Mouse (Mus musculus) CH12.LX (cell line): ENCODE measurements around the gene Col15a1. TPM values are rescaled to one million over a fixed set of nuclear protein-coding genes. Genes with fewer than 3 reads are reported as not detected.

Source experiments
- DNase-seq: peaks from one replicate; pipeline ENCODE4 v3.0.0-alpha.2; 2013; ENCODE audit errors: extremely low read depth
- H3K27ac ChIP-seq: 2 replicates; pipeline ENCODE4 v1.5.1; 2012; ENCODE audit warnings: low read depth, mild to moderate bottlenecking, control low read depth, moderate library complexity; ENCODE audit not compliant: insufficient read depth
- H3K27me3 ChIP-seq: replicated peaks from 2 replicates; pipeline ENCODE3; 2012; ENCODE audit warnings: inconsistent platforms
- H3K36me3 ChIP-seq, 2 experiments: replicated peaks in 1 of 2; 2 replicates each; pipeline versions ENCODE3 to v1.6.1; 2012; ENCODE audit warnings: inconsistent platforms in 1 of 2, low read length in 1 of 2, mild to moderate bottlenecking in 1 of 2, mixed read lengths in 1 of 2, moderate library complexity in 1 of 2; ENCODE audit not compliant: control insufficient read depth in 1 of 2, insufficient read depth in 1 of 2
- H3K4me1 ChIP-seq, 2 experiments: 2 replicates each; pipeline ENCODE4 v1.6.1; 2012; ENCODE audit warnings: inconsistent platforms in 1 of 2, moderate library complexity in 1 of 2; ENCODE audit not compliant: insufficient read depth in 2 of 2, control insufficient read depth in 1 of 2
- H3K4me2 ChIP-seq: 2 replicates; pipeline ENCODE4 v1.6.1; 2012; ENCODE audit warnings: low read depth, mild to moderate bottlenecking, control low read depth; ENCODE audit not compliant: poor library complexity, insufficient read depth, severe bottlenecking
- H3K4me3 ChIP-seq, 3 experiments: fragments of 150-350 bp in 1 of 3; sonication (generic) in 1 of 3; replicated peaks in 1 of 3; 2 replicates each; pipeline versions ENCODE3 to v1.5.1; 2011 to 2012; ENCODE audit warnings: low read depth in 2 of 3, low read length in 2 of 3, mild to moderate bottlenecking in 2 of 3, moderate library complexity in 2 of 3, control low read depth in 1 of 3, improper control_type of control experiment in 1 of 3, inconsistent platforms in 1 of 3, mixed read lengths in 1 of 3; ENCODE audit not compliant: poor library complexity in 1 of 3
- H3K79me2 ChIP-seq: replicated peaks from 2 replicates; pipeline ENCODE4 v1.6.1; 2012; ENCODE audit warnings: mild to moderate bottlenecking, moderate library complexity; ENCODE audit not compliant: control insufficient read depth, poor library complexity, insufficient read depth, severe bottlenecking; ENCODE audit errors: extremely low read depth
- H3K9ac ChIP-seq: 2 replicates; pipeline ENCODE4 v1.6.1; 2012; ENCODE audit warnings: low read depth, mild to moderate bottlenecking, control low read depth, moderate library complexity; ENCODE audit not compliant: insufficient read depth
- H3K9me3 ChIP-seq: replicated peaks from 2 replicates; pipeline ENCODE3; 2012; ENCODE audit warnings: low read length, inconsistent platforms, mixed read lengths
- CHD1 ChIP-seq: IDR thresholded peaks from 2 replicates; pipeline ENCODE4 v1.6.1; 2012; ENCODE audit warnings: low read depth, low read length, improper control_type of control experiment, inconsistent platforms
- CTCF ChIP-seq, 2 experiments: IDR thresholded peaks in 1 of 2; conservative IDR thresholded peaks in 1 of 2; 2 replicates each; pipeline ENCODE4 v1.5.1; 2011 to 2012; ENCODE audit warnings: low read depth in 2 of 2, low read length in 2 of 2, improper control_type of control experiment in 1 of 2, inconsistent platforms in 1 of 2, mild to moderate bottlenecking in 1 of 2, moderate library complexity in 1 of 2
- E2F4 ChIP-seq: IDR thresholded peaks from 2 replicates; pipeline ENCODE4 v1.6.1; 2011; ENCODE audit warnings: low read depth, low read length, improper control_type of control experiment; ENCODE audit not compliant: insufficient replicate concordance
- EP300 ChIP-seq: IDR thresholded peaks from 2 replicates; pipeline ENCODE4 v1.6.1; 2011; ENCODE audit warnings: low read length, improper control_type of control experiment
- IRF4 ChIP-seq: IDR thresholded peaks from 2 replicates; pipeline ENCODE4 v1.6.1; 2014; ENCODE audit warnings: low read depth, mild to moderate bottlenecking, inconsistent platforms, low read length, improper control_type of control experiment
- JUND ChIP-seq: conservative IDR thresholded peaks from 2 replicates; pipeline ENCODE4 v1.6.1; 2011; ENCODE audit warnings: low read depth, low read length, improper control_type of control experiment
- MAFK ChIP-seq: IDR thresholded peaks from 2 replicates; pipeline ENCODE4 v1.6.1; 2011; ENCODE audit warnings: low read length, improper control_type of control experiment; ENCODE audit not compliant: insufficient replicate concordance
- PAX5 ChIP-seq: IDR thresholded peaks from 2 replicates; pipeline ENCODE4 v1.6.1; 2012; ENCODE audit warnings: low read length, inconsistent platforms, mixed read lengths
- RCOR1 ChIP-seq: conservative IDR thresholded peaks from 2 replicates; pipeline ENCODE4 v1.6.1; 2012; ENCODE audit warnings: low read depth, mild to moderate bottlenecking, inconsistent platforms, low read length, improper control_type of control experiment
- SMC3 ChIP-seq: IDR thresholded peaks from 2 replicates; pipeline ENCODE4 v1.6.1; 2011; ENCODE audit warnings: low read depth, low read length, improper control_type of control experiment
- TBP ChIP-seq: conservative IDR thresholded peaks from 2 replicates; pipeline ENCODE4 v1.6.1; 2011; ENCODE audit warnings: low read depth, low read length, improper control_type of control experiment
- TCF12 ChIP-seq: IDR thresholded peaks from 2 replicates; pipeline ENCODE4 v1.6.1; 2014; ENCODE audit warnings: low read depth, mild to moderate bottlenecking, inconsistent platforms, low read length, improper control_type of control experiment
- UBTF ChIP-seq: IDR thresholded peaks from 2 replicates; pipeline ENCODE4 v1.6.1; 2012; ENCODE audit warnings: low read depth, mild to moderate bottlenecking, inconsistent platforms, low read length, improper control_type of control experiment, moderate library complexity
- ZKSCAN1 ChIP-seq: IDR thresholded peaks from 2 replicates; pipeline ENCODE4 v1.6.1; 2012; ENCODE audit warnings: low read depth, inconsistent platforms, low read length, improper control_type of control experiment, borderline replicate concordance
- ZNF384 ChIP-seq: IDR thresholded peaks from 2 replicates; pipeline ENCODE4 v1.6.1; 2012; ENCODE audit warnings: low read depth, low read length, improper control_type of control experiment, inconsistent platforms
- dilution Hi-C: fragments of 300-500 bp; cut with MboI; formaldehyde crosslinking; loops from 2 replicates; pipeline ENCODE4 v1.14.3; 2020; ENCODE audit warnings: low sequenced_read_pairs; ENCODE audit not compliant: extremely low pct_unique_long_range_greater_than_20kb, extremely low pct_ligation_motif_present
- in situ Hi-C: fragments of 300-500 bp; cut with MboI; formaldehyde crosslinking; loops from 3 replicates; pipeline ENCODE4 v1.14.3; 2019; ENCODE audit warnings: low sequenced_read_pairs, low pct_ligation_motif_present, low pct_unique_long_range_greater_than_20kb, mixed read lengths
- polyA plus RNA-seq: library from polyadenylated mRNA; unstranded; fragments of >175 nt; gene quantifications from 2 replicates; pipeline ENCODE4 v1.2.1, GENCODE M21; 2012; ENCODE audit warnings: low read depth; ENCODE audit not compliant: insufficient read length
- total RNA-seq, 2 experiments: library from RNA; depleted of rRNA; stranded (reverse); fragments of 300-350 nt in 1 of 2; fragments of >200 nt in 1 of 2; gene quantifications; 2 replicates each; pipeline ENCODE4 v1.2.3; 2012 to 2014

Gene Col15a1
- total and polyA plus RNA-seq, 3 experiments = 0.08 to 2.2 (median 0.68) TPM

DNA sequence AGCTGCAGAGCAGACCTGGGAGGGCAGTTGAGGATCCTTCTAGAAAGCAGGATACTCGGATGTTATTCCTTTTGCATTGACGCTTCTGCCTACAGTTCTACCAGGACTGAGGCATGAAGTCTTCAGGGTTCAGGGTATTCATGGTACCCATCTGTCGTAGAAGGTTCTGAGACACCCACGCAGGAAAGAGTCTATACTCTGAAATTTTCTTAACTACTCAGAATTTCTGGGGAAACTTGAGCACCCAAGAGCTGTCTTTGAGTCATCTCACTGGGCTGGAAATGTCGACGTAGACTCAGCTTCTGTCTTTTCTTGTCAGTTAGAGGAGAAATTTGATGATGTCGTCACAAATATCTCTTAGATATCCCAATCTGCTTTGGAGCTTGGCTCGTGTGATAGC is 65.8 kb downstream of the Col15a1 start:
- Histone ChIP-seq H3K9me3 (no peaks in the 10 kb centered on the region), H3K79me2 (no peaks in the 10 kb centered on the region), H3K4me1 (peaks cover 0 to 31% of the 10 kb centered on the region in 2 experiments; a peak in 2 of 4 replicates), H3K27ac (no peak overlapping the region), H3K27me3 (no peaks in the 10 kb centered on the region), H3K4me3 (no peak overlapping the region), H3K4me2 (no peak overlapping the region), H3K36me3 (no peaks in the 10 kb centered on the region), H3K9ac (no peak overlapping the region)
- DNase-seq = no peak
- dilution Hi-C loops (no loop called here), in situ Hi-C loops (no loop called here)
- TF ChIP-seq EP300 = no peak
- TF ChIP-seq MAFK = 0 out of 2 replicates have a peak, but pooled peaks have one; percentile 43

DNA sequence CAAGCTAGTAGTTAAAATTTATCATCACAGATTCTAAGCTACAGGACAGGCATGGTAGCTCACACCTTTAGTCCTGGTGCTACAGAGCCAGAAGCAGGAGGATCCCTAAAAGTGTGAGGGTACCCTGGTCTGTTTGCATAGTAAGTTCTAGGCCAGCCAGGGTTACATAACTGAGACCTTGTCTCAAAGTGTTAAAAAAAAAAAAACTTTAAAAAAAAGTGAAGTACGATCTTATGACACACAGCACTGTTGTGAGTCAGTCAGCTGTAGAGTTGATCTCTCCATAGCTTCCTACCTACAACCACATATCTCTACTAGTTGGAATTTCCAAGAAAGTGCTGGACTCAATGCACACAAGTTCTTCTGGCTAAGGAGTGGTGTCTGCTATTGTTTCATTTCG is 67.0 kb downstream of the Col15a1 start:
- TF ChIP-seq ZNF384 (peak; percentile 44; the same call in 1 of the 2 replicates), JUND (no peak), RCOR1 (no peak), CTCF (conservative IDR thresholded peaks at IDR 0.05 in 1 of 2, IDR thresholded peaks at IDR 0.05 in 1 of 2; ENCODE audit: low read depth in 2 of 2, low read length in 2 of 2) (no peak), SMC3 (no peak), ZKSCAN1 (no peak), CHD1 (no peak)
- TF ChIP-seq, all 38 proteins: peak for 1
- H3K4me2 ChIP-seq = no peak overlapping the region
- in situ Hi-C loops = no loop called here
- H3K4me1 ChIP-seq = peaks cover 0 to 27% of the 10 kb centered on the region in 2 experiments; a peak in 2 of 4 replicates
- dilution Hi-C loops = no loop called here
- no peak for DNase-seq
- H3K27me3 ChIP-seq = no peaks in the 10 kb centered on the region
- H3K27ac ChIP-seq = no peak overlapping the region
- H3K4me3 ChIP-seq = no peak overlapping the region
- no peak overlapping the region for H3K9ac ChIP-seq
- H3K9me3 ChIP-seq = no peaks in the 10 kb centered on the region
- H3K79me2 ChIP-seq = no peaks in the 10 kb centered on the region
- H3K36me3 ChIP-seq = no peaks in the 10 kb centered on the region

DNA sequence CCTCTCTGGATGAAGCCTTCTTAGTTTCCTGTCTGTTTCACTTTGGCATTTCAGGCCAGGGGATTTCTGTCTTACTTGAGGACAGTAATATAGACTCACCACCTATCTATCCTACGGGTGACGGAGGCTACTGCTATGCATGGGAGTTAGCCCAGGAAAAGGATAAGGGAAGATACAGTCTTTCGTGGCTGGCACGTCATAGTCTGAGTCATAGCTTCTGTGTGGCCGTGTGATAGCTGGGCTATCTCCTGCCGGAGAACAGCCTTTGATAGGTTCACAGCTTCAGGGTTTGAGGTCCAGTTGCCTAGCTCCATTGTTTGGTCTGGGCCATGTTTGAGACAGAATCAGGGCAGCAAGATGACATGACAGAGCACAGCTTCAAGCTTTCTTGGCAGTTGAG is 70.4 kb downstream of the Col15a1 start:
- in situ Hi-C loops = no loop called here
- no peak for DNase-seq
- no peak overlapping the region for H3K4me2 ChIP-seq
- TF ChIP-seq EP300 (no peak), PAX5 (no peak), ZNF384 (no peak), E2F4 (no peak), TCF12 (no peak), UBTF (no peak), TBP (no peak), IRF4 (no peak), MAFK (no peak), CTCF (conservative IDR thresholded peaks at IDR 0.05 in 1 of 2, IDR thresholded peaks at IDR 0.05 in 1 of 2; ENCODE audit: low read depth in 2 of 2, low read length in 2 of 2) (no peak)
- TF ChIP-seq, all 38 proteins: peak for 0
- dilution Hi-C loops = no loop called here
- no peaks in the 10 kb centered on the region for H3K79me2 ChIP-seq
- H3K36me3 ChIP-seq = no peaks in the 10 kb centered on the region
- H3K9ac ChIP-seq = no peak overlapping the region
- no peak overlapping the region for H3K27ac ChIP-seq
- peaks cover 0 to 4% of the 10 kb centered on the region in 2 experiments; a peak in 1 of 4 replicates for H3K4me1 ChIP-seq
- no peak overlapping the region for H3K4me3 ChIP-seq
- H3K27me3 ChIP-seq = no peaks in the 10 kb centered on the region
- no peaks in the 10 kb centered on the region for H3K9me3 ChIP-seq
